Mouse (Mus musculus) embryonic fibroblast, embryonic 13.5 days (primary cell): Measurements from ENCODE around the gene Gm3147.
"Not testable (repeated sequence)": the region's sequence is repeated elsewhere in the genome, so short reads cannot be mapped to it uniquely, and the experiment has no call there.

Experiments used
- CTCF ChIP-seq: IDR thresholded peaks from 2 replicates; pipeline ENCODE4 v1.5.1; 2011; ENCODE audit warnings: mild to moderate bottlenecking, control low read depth, low read length, moderate library complexity, borderline replicate concordance; ENCODE audit not compliant: insufficient read depth
- POLR2A ChIP-seq: IDR thresholded peaks from 2 replicates; pipeline ENCODE4 v1.6.1; 2011; ENCODE audit warnings: low read depth, mild to moderate bottlenecking, control low read depth, low read length, moderate library complexity

DNA sequence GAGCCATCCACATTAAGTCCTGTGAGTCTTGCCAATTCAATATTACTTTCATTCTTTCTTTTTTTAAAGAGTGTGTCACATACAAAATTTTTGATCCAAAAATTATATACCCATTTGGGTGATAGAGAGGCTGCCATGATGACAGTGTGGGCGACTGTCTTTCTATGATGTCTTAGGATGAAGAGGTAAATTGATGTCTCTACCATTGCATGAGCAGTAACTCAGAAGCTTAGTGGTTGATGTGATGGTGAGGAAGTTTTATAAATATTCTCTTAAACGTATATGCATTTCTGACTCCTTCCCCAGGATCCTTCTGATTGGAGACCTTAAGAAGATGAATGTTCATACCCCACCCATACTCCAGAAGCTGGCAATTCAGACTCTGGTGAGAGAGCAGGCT, 7.5 kb upstream of the Gm3147 start, which contains the start of gene Gm6509:
- not testable (repeated sequence) for TF ChIP-seq CTCF, POLR2A
